Mouse (Mus musculus): ENCODE results near the gene Kirrel3.

DNA sequence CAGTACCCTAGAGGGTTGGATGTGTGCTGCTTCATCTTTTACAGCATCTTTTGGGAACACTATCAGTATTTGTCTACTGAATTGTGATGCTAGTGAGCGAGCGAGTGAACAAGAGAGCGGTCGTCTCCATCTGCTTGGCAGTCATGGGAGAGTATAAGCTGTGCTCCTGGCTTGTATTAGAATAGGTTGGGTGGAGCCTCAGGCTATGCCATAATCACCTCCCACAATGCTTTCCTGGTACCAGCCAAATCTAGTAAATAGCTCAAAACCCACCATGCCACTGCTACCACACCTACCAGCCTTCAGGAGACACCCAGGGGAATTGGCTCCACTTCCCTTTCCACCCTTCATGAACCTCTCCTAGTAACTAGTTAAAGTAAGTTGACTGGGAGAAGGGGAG lies 285.3 kb downstream of the Kirrel3 start:
- TF ChIP-seq GATA1 (IDR thresholded peaks at IDR 0.05; ENCODE audit: borderline replicate concordance, low read length) (no peak), FLI1 (IDR thresholded peaks at IDR 0.05; ENCODE audit: low read length) (no peak)

All from megakaryocyte, embryonic 14.5 days (primary cell).